Mouse (Mus musculus) intestine, embryonic 16.5 days (tissue): Measurements from ENCODE around the gene Msln. TPM values are rescaled to one million over a fixed set of nuclear protein-coding genes. Genes with fewer than 3 reads are reported as not detected.

Experiments used
- ATAC-seq: fragments of 200-750 bp; cut with Nextera tagmentation; 2 replicates; pipeline ENCODE4 v1.8.0; 2017; ENCODE audit warnings: moderate TSS enrichment, moderate library complexity
- H3K27ac ChIP-seq: fragments of 300-500 bp; sonication (generic); 2 replicates; pipeline ENCODE4 v1.5.1; 2014; ENCODE audit warnings: mild to moderate bottlenecking, low read length
- H3K27me3 ChIP-seq: fragments of 300-500 bp; sonication (generic); replicated peaks from 2 replicates; pipeline ENCODE4 v1.6.1; 2014; ENCODE audit warnings: low read length, control low read depth, mixed read lengths; ENCODE audit not compliant: control insufficient read depth, insufficient read depth
- H3K36me3 ChIP-seq: fragments of 300-500 bp; sonication (generic); 2 replicates; pipeline ENCODE4 v1.6.1; 2014; ENCODE audit warnings: low read length, control low read depth; ENCODE audit not compliant: control insufficient read depth, insufficient read depth
- H3K4me1 ChIP-seq: fragments of 300-500 bp; sonication (generic); 2 replicates; pipeline ENCODE4 v1.6.1; 2014; ENCODE audit warnings: low read length, control low read depth, mixed read lengths; ENCODE audit not compliant: control insufficient read depth, insufficient read depth
- H3K4me2 ChIP-seq: fragments of 300-500 bp; sonication (generic); 2 replicates; pipeline ENCODE4 v1.6.1; 2014; ENCODE audit warnings: low read depth, low read length, control low read depth
- H3K4me3 ChIP-seq: fragments of 300-500 bp; sonication (generic); 2 replicates; pipeline ENCODE4 v1.5.1; 2014; ENCODE audit warnings: mild to moderate bottlenecking, low read length
- H3K9ac ChIP-seq: fragments of 300-500 bp; sonication (generic); 2 replicates; pipeline ENCODE4 v1.6.1; 2014; ENCODE audit warnings: low read depth, low read length
- H3K9me3 ChIP-seq: fragments of 300-500 bp; sonication (generic); 2 replicates; pipeline ENCODE4 v1.6.1; 2016; ENCODE audit warnings: low read length, control low read depth; ENCODE audit not compliant: control insufficient read depth
- WGBS: fragments of 180-500 bp; shearing (Covaris S2); extraction: QIAGEN DNeasy Blood & Tissue Kit; methylation state at CpG from one replicate; pipeline ENCODE4 v1.1.7; 2014; 5-methylcytosine and 5-hydroxymethylcytosine counted together
- polyA plus RNA-seq: library from polyadenylated mRNA; unstranded; fragments of >200 nt; fragmentation: Nextera tagmentation; extraction: Ambion mirVana; gene quantifications from 2 replicates; pipeline ENCODE4 v1.2.1, GENCODE M21; 2015

The Msln gene
- 27.7 and 33.3 TPM in 2 replicates for polyA plus RNA-seq

DNA sequence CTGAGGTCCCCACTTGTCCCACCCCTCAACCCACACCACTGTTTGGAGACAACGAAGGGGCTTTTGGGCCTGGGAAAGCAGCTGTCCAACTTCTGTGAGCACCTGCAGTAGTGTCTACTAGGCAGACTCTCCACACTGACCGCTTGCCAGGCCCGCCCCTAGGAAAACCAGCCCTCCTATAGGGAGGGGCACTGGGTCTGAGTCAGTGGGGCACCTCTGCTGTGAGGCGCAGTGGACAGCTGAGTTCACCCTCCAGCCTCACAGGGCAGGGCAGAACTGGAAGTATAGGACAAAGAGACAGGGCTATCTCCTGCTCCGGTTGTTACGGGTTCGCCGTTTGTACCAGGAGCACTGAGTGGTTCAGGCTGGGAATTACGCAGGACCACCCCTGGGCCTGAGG lies at the start of gene Msln:
TSS of gene Msln (minus strand) at position 138 of the 400 bp plus-strand sequence.
- no peaks in the 10 kb centered on the region for H3K9me3 ChIP-seq
- H3K4me1 ChIP-seq: peaks cover 6% of the 10 kb centered on the region; the same call in 1 of the 2 replicates
- no peaks in the 10 kb centered on the region for H3K27me3 ChIP-seq
- no peak within 1 kb of the TSS for H3K4me2 ChIP-seq
- 76% methylated on average over 9 of the region's 9 CpGs for WGBS
- ATAC-seq: no peak; the same call in 1 of the 2 replicates
- no peaks in the 10 kb centered on the region for H3K36me3 ChIP-seq
- H3K27ac ChIP-seq: no peak within 1 kb of the TSS
- H3K9ac ChIP-seq: no peak within 1 kb of the TSS
- no peak within 1 kb of the TSS for H3K4me3 ChIP-seq

DNA sequence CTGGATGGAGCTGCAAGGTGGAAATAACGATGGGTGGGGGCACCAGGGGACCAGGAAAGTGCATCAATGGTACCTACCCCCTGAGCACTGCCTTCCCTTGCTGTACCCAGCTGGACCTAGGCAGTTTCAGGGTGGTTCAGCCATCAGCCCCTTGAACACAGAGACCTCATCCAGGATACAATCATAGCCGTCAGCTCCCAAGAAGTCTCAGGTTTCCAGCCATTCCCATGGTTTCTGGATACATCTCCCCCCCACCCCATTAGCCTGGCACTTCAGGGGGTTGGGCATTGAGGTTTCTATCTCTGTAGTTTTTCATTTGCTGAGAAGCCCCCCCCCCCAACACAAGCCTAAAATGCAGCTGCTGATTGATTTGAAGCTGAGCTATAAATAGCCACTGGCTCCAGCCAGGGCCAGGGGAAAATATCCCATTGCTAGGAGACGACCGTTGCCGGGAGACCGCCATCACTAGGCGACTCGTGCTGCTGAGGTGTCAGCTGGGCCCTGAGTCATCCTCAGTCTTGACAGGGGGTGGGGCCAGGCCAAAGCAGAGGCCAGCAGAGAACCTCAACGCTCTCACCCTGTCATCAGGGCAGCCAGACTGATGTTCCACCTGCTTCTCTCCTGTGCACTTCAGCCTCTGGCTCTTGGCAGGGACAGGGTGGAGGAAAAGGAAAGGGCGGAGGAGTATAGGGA lies 48.8 kb upstream of the Msln start:
- H3K4me2 ChIP-seq: no peak overlapping the region
- H3K27ac ChIP-seq: no peak overlapping the region
- ATAC-seq: peak; percentile 45
- H3K9me3 ChIP-seq: no peaks in the 10 kb centered on the region
- no peak overlapping the region for H3K9ac ChIP-seq
- H3K4me3 ChIP-seq: no peak overlapping the region
- H3K36me3 ChIP-seq: no peaks in the 10 kb centered on the region
- WGBS: 11% methylated on average over 10 of the region's 10 CpGs
- H3K27me3 ChIP-seq: no peaks in the 10 kb centered on the region
- no peaks in the 10 kb centered on the region for H3K4me1 ChIP-seq

DNA sequence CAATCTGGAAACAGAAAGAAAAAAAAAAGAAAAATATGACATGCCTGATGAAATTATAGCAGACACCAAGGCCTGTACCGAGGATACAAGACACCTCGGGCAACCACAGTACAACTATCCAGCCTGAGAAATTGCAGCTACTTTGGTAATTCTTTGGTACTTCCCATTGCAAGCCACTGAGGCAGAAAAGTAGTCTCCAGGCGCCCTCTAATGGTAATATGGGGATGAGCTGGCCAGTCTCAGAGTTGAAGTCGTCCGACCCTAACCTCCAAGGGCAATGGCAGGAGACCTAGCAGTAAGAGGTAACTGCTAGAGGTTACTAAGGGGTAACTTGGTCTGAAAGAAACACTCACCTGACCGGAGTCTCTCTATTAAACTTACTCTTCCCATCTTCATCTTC lies 46.9 kb upstream of the Msln start:
- Histone ChIP-seq H3K27me3 (no peaks in the 10 kb centered on the region), H3K4me2 (no peak overlapping the region), H3K4me1 (peaks cover 10% of the 10 kb centered on the region; the same call in 1 of the 2 replicates), H3K36me3 (no peaks in the 10 kb centered on the region), H3K27ac (no peak overlapping the region), H3K9ac (no peak overlapping the region), H3K4me3 (no peak overlapping the region), H3K9me3 (no peaks in the 10 kb centered on the region)
- ATAC-seq: peak; percentile 32; the same call in 1 of the 2 replicates
- 8% methylated on average over 6 of the region's 6 CpGs for WGBS

DNA sequence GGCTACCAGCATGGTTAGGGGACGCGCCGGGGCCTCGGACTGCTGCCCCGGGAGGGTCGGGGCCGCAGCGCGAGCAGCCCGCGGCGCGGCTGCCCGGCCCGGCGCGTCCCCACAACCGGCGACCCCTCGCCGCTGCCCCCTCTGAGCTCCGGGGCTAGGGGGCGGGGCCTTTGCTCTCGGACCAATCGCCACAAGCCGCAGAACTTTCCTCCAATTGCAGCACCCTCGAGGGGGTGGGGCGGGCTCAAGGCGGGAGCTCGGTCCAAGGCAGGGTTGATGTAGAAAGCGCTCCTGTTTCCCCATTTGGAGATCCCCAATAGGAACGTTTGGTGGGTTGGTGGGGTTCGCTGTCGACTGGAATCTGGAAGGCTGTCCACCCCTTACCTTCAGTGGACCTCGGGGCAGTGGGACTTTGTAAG lies 42.8 kb upstream of the Msln start, which contains the start of gene Metrn:
TSS of gene Metrn (minus strand) at position 186 of the 419 bp plus-strand sequence.
- 0 out of 2 replicates have a peak, but pooled peaks cover 2% of the 10 kb centered on the region for H3K36me3 ChIP-seq
- ATAC-seq: peak; percentile 77
- H3K9me3 ChIP-seq: no peaks in the 10 kb centered on the region
- under 1% methylated on average over 35 of the region's 35 CpGs for WGBS
- peak within 1 kb of the TSS; percentile 75 for H3K9ac ChIP-seq
- H3K27me3 ChIP-seq: no peaks in the 10 kb centered on the region
- H3K4me3 ChIP-seq: peak within 1 kb of the TSS; percentile 83
- peaks cover 29% of the 10 kb centered on the region for H3K4me1 ChIP-seq
- H3K27ac ChIP-seq: peak within 1 kb of the TSS; percentile 6
- H3K4me2 ChIP-seq: peak within 1 kb of the TSS; percentile 97

DNA sequence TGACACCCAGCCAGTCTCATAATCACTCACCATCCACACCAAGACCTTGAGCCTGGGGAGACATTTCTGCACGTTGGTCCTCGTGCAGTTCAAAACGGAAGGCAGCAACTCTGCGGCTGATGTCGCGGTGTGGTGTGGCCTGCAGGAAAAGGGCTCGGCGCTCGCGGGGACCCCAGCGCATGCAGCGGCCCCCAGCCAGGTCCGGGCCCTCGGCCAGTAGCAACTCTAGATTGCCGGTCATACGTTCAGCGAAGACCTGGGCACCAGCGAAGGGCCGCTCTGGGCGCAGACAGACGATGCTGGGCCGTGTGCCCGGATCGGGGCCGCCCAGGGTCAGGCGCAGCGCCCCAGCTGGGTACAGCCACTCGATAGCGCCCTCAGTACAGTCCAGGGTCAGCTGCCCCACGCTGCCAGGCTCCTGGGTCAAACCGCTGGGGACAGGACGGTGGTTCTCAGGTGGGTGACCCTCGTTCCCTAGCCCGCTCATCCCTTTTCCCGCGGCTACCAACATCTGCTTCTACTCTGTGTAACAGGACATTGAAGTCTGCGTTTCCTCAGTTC lies 42.1 kb upstream of the Msln start:
- Histone ChIP-seq H3K4me2 (peak overlapping the region; percentile 97), H3K36me3 (0 out of 2 replicates have a peak, but pooled peaks cover 2% of the 10 kb centered on the region), H3K27me3 (no peaks in the 10 kb centered on the region), H3K4me1 (peaks cover 31% of the 10 kb centered on the region), H3K9me3 (no peaks in the 10 kb centered on the region), H3K27ac (peak overlapping the region; percentile 6), H3K9ac (peak overlapping the region; percentile 75), H3K4me3 (peak overlapping the region; percentile 83)
- 0 out of 2 replicates have a peak, but pooled peaks have one; percentile 1 for ATAC-seq
- 5% methylated on average over 36 of the region's 37 CpGs for whole genome bisulfite sequencing

DNA sequence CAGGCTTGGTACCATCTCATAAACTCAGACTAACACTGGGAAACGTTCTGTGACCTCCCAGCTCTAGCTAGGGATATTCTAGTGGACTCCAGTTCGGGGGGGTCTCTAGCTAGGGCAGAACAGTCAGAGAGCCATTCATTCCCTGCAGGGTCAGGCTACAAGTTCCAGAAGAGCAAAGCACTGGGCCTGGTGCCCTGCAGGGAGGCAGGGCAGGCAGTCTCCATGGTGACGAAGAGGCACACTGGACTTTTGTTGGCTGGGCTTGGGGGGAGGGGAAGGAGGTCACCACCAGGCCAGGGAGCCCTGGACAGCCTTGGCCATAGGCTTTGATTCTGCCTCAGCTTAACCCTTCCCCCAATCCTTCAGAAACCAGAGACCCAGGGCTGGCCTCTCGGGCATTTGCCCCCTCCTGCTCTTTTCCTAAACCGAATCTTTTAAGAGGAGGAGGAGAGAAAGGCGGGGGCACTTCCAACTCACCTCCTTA lies 41.5 kb upstream of the Msln start, which contains the start of gene AC134908.4:
TSS of gene AC134908.4 (minus strand) at position 51 of the 484 bp plus-strand sequence.
- H3K4me1 ChIP-seq: peaks cover 37% of the 10 kb centered on the region

DNA sequence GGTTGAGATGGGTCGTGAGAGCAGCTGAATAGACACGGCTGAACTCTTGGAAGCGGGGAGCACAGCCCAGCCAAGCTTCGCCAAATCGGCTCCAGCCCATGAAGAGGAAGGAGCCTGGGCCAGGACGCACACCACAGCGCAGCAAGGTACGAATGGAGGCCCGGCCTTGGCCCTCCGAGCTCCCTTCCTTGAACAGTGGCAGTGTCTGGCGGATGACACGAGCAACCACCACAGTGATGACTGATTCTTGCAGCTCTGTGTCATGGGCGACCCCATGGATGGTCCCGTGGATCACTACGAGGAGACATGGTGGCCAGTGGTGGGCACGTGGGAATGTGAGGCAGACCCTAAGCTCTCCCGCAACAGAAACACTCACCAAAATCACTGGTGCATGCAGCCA lies 40.8 kb upstream of the Msln start:
- H3K27ac ChIP-seq: 0 out of 2 replicates have a peak overlapping the region, but pooled peaks have one; percentile 28
- no peak overlapping the region for H3K9ac ChIP-seq
- peaks cover 37% of the 10 kb centered on the region for H3K4me1 ChIP-seq
- H3K4me2 ChIP-seq: no peak overlapping the region
- ATAC-seq: no peak
- WGBS: 82% methylated on average over 17 of the region's 17 CpGs
- H3K36me3 ChIP-seq: 0 out of 2 replicates have a peak, but pooled peaks cover 2% of the 10 kb centered on the region
- no peaks in the 10 kb centered on the region for H3K27me3 ChIP-seq
- H3K4me3 ChIP-seq: no peak overlapping the region
- no peaks in the 10 kb centered on the region for H3K9me3 ChIP-seq

More for the DNA sequence above, 41.5 kb upstream of the Msln start, which contains the start of gene AC134908.4:
- peak within 1 kb of the TSS; percentile 83 for H3K4me3 ChIP-seq
- peak within 1 kb of the TSS; percentile 28 for H3K27ac ChIP-seq
- 0 out of 2 replicates have a peak, but pooled peaks cover 2% of the 10 kb centered on the region for H3K36me3 ChIP-seq
- ATAC-seq: no peak
- peak within 1 kb of the TSS; percentile 97 for H3K4me2 ChIP-seq
- H3K27me3 ChIP-seq: no peaks in the 10 kb centered on the region
- H3K9me3 ChIP-seq: no peaks in the 10 kb centered on the region
- H3K9ac ChIP-seq: peak within 1 kb of the TSS; percentile 75
- 39% methylated on average over 6 of the region's 6 CpGs for WGBS

DNA sequence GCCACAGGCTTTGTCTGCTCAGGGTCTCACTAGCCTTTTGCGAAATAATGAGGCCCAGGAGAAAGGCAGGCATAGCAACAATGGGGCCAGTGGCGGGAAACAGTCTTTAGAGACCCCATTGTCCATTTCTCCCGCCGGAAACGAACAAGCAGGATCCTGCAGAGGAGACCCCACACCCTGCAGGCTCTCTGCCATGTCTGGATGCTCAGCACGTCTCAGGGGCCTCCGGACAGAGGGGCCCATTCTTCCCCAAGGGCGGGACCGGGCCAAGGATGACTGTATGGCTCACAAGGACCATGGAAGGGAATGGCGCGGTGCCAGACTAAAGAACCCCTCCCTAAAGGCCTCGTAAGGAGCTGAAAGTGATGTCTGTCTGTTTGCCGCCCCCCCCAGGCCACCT lies 40.0 kb upstream of the Msln start:
- Histone ChIP-seq H3K36me3 (peaks cover 8% of the 10 kb centered on the region; the same call in 1 of the 2 replicates), H3K4me1 (peaks cover 37% of the 10 kb centered on the region), H3K4me3 (no peak overlapping the region), H3K27ac (no peak overlapping the region), H3K4me2 (no peak overlapping the region), H3K9ac (0 out of 2 replicates have a peak overlapping the region, but pooled peaks have one; percentile 13), H3K27me3 (no peaks in the 10 kb centered on the region), H3K9me3 (no peaks in the 10 kb centered on the region)
- 66% methylated on average over 13 of the region's 13 CpGs for WGBS
- no peak for ATAC-seq

DNA sequence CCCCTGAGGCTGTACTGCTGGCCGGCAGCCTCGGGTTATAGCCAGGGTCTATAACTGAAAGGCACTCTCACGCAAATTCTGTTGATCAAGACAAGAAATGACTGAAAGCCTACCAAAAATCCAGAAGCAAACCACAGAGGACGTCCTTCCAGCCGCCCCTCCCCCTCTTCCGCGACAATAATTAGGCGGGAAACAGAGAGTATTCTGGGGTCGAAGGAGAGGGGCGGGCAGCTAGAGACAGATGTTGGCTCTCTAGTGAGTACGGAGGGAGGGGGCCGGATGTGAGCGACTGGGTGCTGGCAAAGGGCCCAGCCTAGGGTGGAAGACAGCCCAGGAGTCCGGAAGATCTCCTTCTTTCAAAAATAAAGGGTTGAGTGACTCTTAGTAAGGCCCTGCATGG lies 38.4 kb upstream of the Msln start, which contains the start of gene Fam173a:
TSS of gene Fam173a (minus strand) at position 287 of the 400 bp plus-strand sequence.
- Histone ChIP-seq H3K27ac (peak within 1 kb of the TSS; percentile 99), H3K4me3 (peak within 1 kb of the TSS; percentile 85), H3K4me1 (peaks cover 37% of the 10 kb centered on the region), H3K27me3 (no peaks in the 10 kb centered on the region), H3K9ac (peak within 1 kb of the TSS; percentile 89), H3K36me3 (peaks cover 10% of the 10 kb centered on the region; the same call in 1 of the 2 replicates), H3K9me3 (no peaks in the 10 kb centered on the region), H3K4me2 (peak within 1 kb of the TSS; percentile 90)
- WGBS: under 1% methylated on average over 14 of the region's 14 CpGs
- peak; percentile 67 for ATAC-seq
